Mouse (Mus musculus) liver, adult 2 months (tissue): ENCODE results near the gene Olfr781. TPM values are rescaled to one million over a fixed set of nuclear protein-coding genes. Genes with fewer than 3 reads are reported as not detected.
"Not testable (repeated sequence)": the region's sequence is repeated elsewhere in the genome, so short reads cannot be mapped to it uniquely, and the experiment has no call there.

ENCODE experiments used
- DNase-seq: peaks from one replicate; pipeline ENCODE4 v3.0.0-alpha.2; 2011; ENCODE audit warnings: low read depth, low spot score; ENCODE audit errors: extremely low read depth
- H3K27ac ChIP-seq: fragments of 200-500 bp; replicated peaks from 2 replicates; pipeline ENCODE4 v1.5.1; 2012; ENCODE audit warnings: low read depth, mild to moderate bottlenecking, control low read depth, inconsistent platforms, low read length; ENCODE audit not compliant: insufficient read depth
- H3K27me3 ChIP-seq: fragments of 200-500 bp; 2 replicates; pipeline ENCODE4 v1.6.1; 2012; ENCODE audit warnings: mild to moderate bottlenecking, moderate library complexity, low read length, inconsistent platforms; ENCODE audit not compliant: control insufficient read depth, insufficient read depth
- H3K36me3 ChIP-seq: fragments of 200-500 bp; 2 replicates; pipeline ENCODE4 v1.6.1; 2012; ENCODE audit warnings: low read length, inconsistent platforms; ENCODE audit not compliant: control insufficient read depth, insufficient read depth
- H3K4me1 ChIP-seq: fragments of 200-500 bp; 2 replicates; pipeline ENCODE4 v1.6.1; 2011; ENCODE audit warnings: low read length; ENCODE audit not compliant: control insufficient read depth, insufficient read depth
- H3K4me3 ChIP-seq: fragments of 200-500 bp; 2 replicates; pipeline ENCODE4 v1.5.1; 2011; ENCODE audit warnings: low read depth, mild to moderate bottlenecking, control low read depth, low read length, moderate library complexity; ENCODE audit not compliant: insufficient read depth
- H3K79me2 ChIP-seq: fragments of 200-500 bp; 2 replicates; pipeline ENCODE4 v1.6.1; 2012; ENCODE audit warnings: inconsistent platforms, mild to moderate bottlenecking, low read length, moderate library complexity; ENCODE audit not compliant: control insufficient read depth, insufficient read depth
- H3K9ac ChIP-seq: fragments of 200-500 bp; 2 replicates; pipeline ENCODE4 v1.6.1; 2012; ENCODE audit warnings: low read depth, mild to moderate bottlenecking, control low read depth, inconsistent platforms, low read length
- CTCF ChIP-seq: fragments of 200-500 bp; IDR thresholded peaks from 2 replicates; pipeline ENCODE4 v1.5.1; 2011; ENCODE audit warnings: low read depth, low read length, control low read depth
- POLR2A ChIP-seq: fragments of 200-500 bp; IDR thresholded peaks from 2 replicates; pipeline ENCODE4 v1.6.1; 2011; ENCODE audit warnings: low read length, control low read depth; ENCODE audit not compliant: insufficient read depth; ENCODE audit errors: extremely low read depth
- whole genome bisulfite sequencing: fragments of 180-500 bp; shearing (Covaris S2); methylation state at CpG from one replicate; pipeline ENCODE4 v1.1.7; 2018; 5-methylcytosine and 5-hydroxymethylcytosine counted together
- polyA plus RNA-seq: library from polyadenylated mRNA; depleted of rRNA; stranded (reverse); fragments of >200 nt; gene quantifications from 2 replicates; pipeline ENCODE4 v1.2.3, GENCODE M21; 2012; rRNA removed
- total RNA-seq: library from RNA; depleted of rRNA; stranded (reverse); fragments of >200 nt; gene quantifications from 2 replicates; pipeline ENCODE4 v1.2.3, GENCODE M21; 2014; rRNA removed

Gene Olfr781
- total RNA-seq: not detected in 2 replicates
- not detected in 2 replicates for polyA plus RNA-seq

DNA sequence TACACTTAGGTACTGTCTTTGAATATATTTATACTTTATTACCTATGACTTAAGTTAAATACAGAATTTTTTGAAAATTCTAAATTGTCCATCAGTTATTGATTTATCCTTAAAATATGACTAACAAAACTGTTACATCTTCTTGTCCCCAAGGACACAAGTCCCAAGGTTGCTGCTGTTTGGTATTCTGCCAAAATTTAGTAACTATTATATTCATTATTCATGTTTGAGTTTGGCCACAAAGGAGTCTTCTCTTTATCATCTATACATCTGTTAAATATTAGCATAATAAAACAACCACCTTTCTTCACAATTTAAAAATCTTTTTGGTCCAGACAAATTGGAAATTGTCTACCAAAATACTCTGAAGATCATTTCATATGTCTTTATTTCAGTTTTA lies at the start of gene Olfr781:
TSS of gene Olfr781 (plus strand) at position 301 of the 400 bp plus-strand sequence.
- no peak for TF ChIP-seq CTCF
- no peak for TF ChIP-seq POLR2A
- Histone ChIP-seq H3K27me3 (no peaks in the 10 kb centered on the region), H3K4me1 (no peaks in the 10 kb centered on the region), H3K79me2 (no peaks in the 10 kb centered on the region), H3K9ac (no peak within 1 kb of the TSS), H3K27ac (no peak within 1 kb of the TSS), H3K36me3 (no peaks in the 10 kb centered on the region), H3K4me3 (no peak within 1 kb of the TSS)
- no peak for DNase-seq

DNA sequence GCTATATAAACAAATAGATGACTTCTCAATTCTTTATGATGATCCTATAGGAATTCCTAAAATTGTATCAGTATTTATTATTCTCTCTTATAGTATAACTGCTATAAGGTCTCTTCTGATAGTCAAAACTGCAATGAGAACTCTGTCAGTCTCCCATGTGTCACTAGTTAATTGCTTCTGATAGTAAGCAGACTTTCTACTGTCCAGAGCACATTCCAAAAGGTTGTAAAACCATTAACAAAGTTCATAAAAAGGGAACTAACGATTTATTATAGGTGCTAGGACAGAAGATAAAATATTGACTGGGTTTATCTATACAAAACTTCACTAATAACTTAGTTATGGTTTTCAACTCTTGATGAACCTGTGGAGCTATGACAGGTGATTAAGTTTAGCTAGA lies 15.7 kb upstream of the Olfr781 start:
- not testable (repeated sequence) for H3K36me3 ChIP-seq, H3K9ac ChIP-seq, H3K4me3 ChIP-seq, H3K27me3 ChIP-seq, H3K4me1 ChIP-seq, H3K27ac ChIP-seq, DNase-seq, H3K79me2 ChIP-seq
- WGBS: 32% methylated on average over 1 of the region's 1 CpGs

DNA sequence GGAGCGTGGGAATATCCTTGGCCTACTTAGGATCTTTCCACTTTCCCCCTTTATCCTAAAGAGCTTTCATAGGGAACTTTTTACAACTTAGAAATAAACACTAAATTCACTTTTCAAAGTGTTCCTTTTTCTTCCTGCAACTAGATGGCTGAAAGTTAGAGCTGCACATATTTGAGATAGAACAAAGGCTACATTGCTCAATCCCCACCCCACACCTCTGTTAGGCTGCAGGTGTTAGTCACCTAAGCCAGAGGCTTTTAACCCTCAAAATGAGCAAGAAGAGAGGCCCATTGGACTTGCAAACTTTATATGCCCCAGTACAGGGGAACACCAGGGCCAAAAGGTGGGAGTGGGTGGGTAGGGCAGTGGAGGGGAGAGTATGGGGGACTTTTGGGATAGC lies 15.1 kb upstream of the Olfr781 start:
- DNase-seq, H3K27me3 ChIP-seq, H3K9ac ChIP-seq, H3K4me3 ChIP-seq, H3K27ac ChIP-seq, H3K4me1 ChIP-seq, H3K79me2 ChIP-seq, H3K36me3 ChIP-seq: not testable (repeated sequence)
- whole genome bisulfite sequencing: no CpG with 5 or more reads among the region's 1 CpGs

DNA sequence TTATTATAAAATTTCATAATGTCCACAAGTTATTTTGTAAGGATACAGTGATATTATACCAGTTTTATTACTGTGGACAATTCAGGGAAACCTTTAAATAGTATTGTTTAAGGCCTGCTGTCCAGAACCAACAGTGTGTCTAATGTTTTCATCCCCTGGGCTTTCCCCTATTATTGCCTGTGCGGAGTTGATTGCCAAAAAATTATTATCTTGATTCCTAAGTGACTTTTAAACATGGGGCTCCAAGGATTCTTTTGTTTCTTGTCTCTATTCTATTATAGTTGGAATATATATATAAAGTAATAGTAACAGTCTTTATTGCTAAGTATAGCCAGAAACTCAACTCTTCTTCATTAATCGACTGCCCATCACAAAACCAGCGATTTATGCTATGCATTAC lies 10.8 kb upstream of the Olfr781 start, which contains the start of gene Olfr780:
TSS of gene Olfr780 (plus strand) at position 301 of the 400 bp plus-strand sequence.
- H3K36me3 ChIP-seq: no peaks in the 10 kb centered on the region
- no peak within 1 kb of the TSS for H3K9ac ChIP-seq
- H3K4me3 ChIP-seq: no peak within 1 kb of the TSS
- TF ChIP-seq CTCF (no peak), POLR2A (no peak)
- H3K79me2 ChIP-seq: no peaks in the 10 kb centered on the region
- H3K27ac ChIP-seq: no peak within 1 kb of the TSS
- no peaks in the 10 kb centered on the region for H3K4me1 ChIP-seq
- no peak for DNase-seq
- WGBS: 78% methylated on average over 3 of the region's 3 CpGs
- H3K27me3 ChIP-seq: no peaks in the 10 kb centered on the region

DNA sequence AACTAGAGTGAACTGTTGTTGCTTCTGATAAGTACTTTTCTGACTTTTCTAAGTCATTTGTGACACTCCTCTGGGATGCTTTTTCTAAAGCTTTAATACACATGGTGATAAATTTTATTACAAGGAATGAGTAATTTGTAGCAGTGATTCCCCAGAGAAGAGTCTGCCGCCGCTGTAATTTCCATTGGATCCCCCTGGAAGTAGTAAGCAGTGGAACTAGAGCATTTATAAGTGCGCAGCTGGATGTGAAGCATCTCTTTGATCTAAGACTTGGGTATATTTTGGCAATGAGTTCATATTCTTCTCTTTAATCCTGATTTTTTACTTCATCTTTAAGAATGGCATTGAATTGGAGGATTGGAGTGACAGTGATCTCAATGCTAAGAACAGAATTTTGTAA lies 19.9 kb downstream of the Olfr781 start, which contains the start of gene Olfr782:
TSS of gene Olfr782 (plus strand) at position 301 of the 400 bp plus-strand sequence.
- H3K36me3 ChIP-seq: no peaks in the 10 kb centered on the region
- H3K4me3 ChIP-seq: no peak within 1 kb of the TSS
- 81% methylated on average over 3 of the region's 3 CpGs for WGBS
- no peaks in the 10 kb centered on the region for H3K79me2 ChIP-seq
- TF ChIP-seq CTCF (no peak), POLR2A (no peak)
- no peaks in the 10 kb centered on the region for H3K27me3 ChIP-seq
- no peak for DNase-seq
- no peak within 1 kb of the TSS for H3K27ac ChIP-seq
- H3K9ac ChIP-seq: no peak within 1 kb of the TSS
- H3K4me1 ChIP-seq: no peaks in the 10 kb centered on the region

DNA sequence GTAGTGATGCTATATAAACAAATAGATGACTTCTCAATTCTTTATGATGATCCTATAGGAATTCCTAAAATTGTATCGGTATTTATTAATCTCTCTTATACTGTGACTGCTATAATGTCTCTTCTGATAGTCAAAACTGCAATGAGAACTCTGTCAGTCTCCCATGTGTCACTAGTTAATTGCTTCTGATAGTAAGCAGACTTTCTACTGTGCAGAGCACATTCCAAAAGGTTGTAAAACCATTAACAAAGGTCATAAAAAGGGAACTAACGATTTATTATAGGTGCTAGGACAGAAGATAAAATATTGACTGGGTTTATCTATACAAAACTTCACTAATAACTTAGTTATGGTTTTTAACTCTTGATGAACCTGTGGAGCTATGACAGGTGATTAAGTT lies 23.8 kb downstream of the Olfr781 start:
- not testable (repeated sequence) for H3K9ac ChIP-seq, H3K4me3 ChIP-seq, H3K27ac ChIP-seq, DNase-seq, H3K36me3 ChIP-seq, H3K27me3 ChIP-seq, H3K4me1 ChIP-seq, H3K79me2 ChIP-seq
- 59% methylated on average over 2 of the region's 2 CpGs for WGBS

DNA sequence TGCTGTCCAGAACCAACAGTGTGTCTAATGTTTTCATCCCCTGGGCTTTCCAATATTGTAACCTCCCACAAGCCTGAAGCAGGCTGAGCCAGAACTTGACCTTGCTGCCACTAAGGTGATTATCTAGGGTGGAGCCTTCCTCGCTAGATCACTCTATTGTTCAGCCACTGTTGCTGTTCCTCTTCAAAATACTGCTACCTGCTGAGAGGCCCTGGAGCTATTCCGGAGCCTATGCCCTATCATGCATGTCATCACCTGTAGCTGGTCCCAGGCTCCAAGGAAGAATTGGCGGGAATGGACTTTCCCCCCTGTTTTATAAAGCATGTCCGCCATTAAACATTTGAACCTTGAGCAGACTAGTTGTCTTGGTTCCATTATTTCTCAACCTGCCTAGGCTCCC lies 27.8 kb downstream of the Olfr781 start:
- not testable (repeated sequence) for H3K27ac ChIP-seq, H3K9ac ChIP-seq, H3K4me3 ChIP-seq, H3K27me3 ChIP-seq, H3K36me3 ChIP-seq, H3K4me1 ChIP-seq, DNase-seq, H3K79me2 ChIP-seq
- 84% methylated on average over 4 of the region's 4 CpGs for WGBS
